Mouse (Mus musculus): ENCODE data around the gene Fam98a. TPM values are rescaled to one million over a fixed set of nuclear protein-coding genes. Genes with fewer than 3 reads are reported as not detected.

Fam98a gene
- 16.7 and 20.0 TPM in 2 replicates for polyA plus RNA-seq (2012; rRNA removed)

DNA sequence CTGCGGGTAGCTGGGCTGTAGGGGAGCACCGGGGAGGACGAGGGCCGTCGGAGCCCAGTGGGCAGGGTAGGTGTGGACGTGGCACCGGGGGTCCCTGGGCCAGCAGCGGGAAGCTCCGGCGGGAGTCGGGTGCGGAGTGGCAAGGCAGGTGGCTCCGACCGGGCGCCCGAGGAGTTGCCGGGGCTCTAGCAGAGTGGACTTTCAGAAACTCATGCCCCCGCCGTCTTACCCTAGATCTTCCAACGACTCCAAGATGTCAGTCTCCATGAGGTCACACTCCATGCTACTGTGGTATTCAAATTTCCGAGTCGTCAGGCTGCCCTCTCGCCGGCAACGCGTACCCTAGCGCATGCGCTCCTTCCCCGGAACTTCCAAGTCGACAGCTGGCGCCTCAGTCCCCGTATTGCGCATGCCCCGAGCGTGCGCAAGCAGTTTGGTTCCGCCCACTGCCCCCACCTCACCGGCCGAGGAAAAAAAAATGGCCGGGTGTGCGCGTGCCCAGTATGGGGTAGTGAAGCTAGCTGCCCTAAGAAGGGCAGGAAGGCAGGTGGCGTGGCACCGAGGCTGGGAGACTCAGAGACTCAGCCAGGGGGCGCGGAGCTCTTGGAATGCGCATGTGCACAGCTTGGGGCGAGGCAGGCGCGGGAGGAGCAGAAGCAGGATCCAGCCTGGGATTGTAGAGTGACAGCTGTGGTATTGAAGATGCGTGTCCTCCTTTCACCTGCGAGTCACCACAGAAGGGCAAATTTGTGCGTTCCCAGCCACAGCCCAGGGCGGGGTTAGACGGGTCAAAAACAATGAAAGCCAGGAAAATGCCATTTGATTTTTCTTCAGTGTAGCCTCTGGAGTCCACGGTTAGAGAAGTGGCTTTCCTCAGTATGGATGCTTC lies at the start of gene Fam98a:
Gene Fam98a, minus strand, starts transcription at position 435 of the 889 bp plus-strand sequence.
- peak; percentile 85 for TF ChIP-seq POLR2A (IDR thresholded peaks at IDR 0.05; ENCODE audit: control insufficient read depth, extremely low read depth, insufficient read depth, low read length, poor library complexity)
- peak; percentile 77 for TF ChIP-seq CTCF (IDR thresholded peaks at IDR 0.05; ENCODE audit: borderline replicate concordance, control insufficient read depth, extremely low read depth, insufficient read depth, low read length, poor library complexity)
- DNase-seq: peak; percentile 97
- Histone ChIP-seq H3K4me1 (replicated peaks; ENCODE audit: control insufficient read depth, insufficient read depth, low read length) (peaks cover 3% of the 10 kb centered on the region), H3K4me3 (ENCODE audit: control insufficient read depth, insufficient read depth, low read length) (peak within 1 kb of the TSS; percentile 73), H3K27ac (ENCODE audit: control insufficient read depth, insufficient read depth, low read length) (no peak within 1 kb of the TSS), H3K27me3 (ENCODE audit: control insufficient read depth, insufficient read depth, low read length) (no peaks in the 10 kb centered on the region), H3K36me3 (ENCODE audit: control insufficient read depth, insufficient read depth, low read length) (peaks cover 4% of the 10 kb centered on the region; the same call in 1 of the 2 replicates)
- WGBS: 1% methylated on average over 56 of the region's 56 CpGs

DNA sequence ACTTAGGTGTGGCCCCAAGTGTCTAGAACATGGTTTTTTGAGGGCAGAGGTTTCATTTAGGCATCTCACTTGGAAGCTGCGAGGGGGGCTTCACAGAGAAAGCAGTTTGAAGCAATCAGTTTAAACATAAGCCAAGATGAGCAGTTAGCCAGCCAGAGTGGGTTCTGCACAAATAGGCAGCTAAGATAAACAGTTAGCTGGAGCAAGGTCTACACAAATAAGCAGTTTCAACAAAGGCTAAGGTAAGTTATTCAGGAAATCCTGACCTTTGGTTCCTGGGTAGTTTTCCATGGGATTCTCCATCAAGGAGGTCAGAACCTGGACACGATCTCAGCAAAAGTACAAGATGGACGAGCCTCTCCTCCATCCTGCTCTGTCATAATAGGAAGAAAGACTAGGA lies 46.9 kb upstream of the Fam98a start:
- Histone ChIP-seq H3K4me3 (ENCODE audit: control insufficient read depth, insufficient read depth, low read length) (no peak overlapping the region), H3K27me3 (ENCODE audit: control insufficient read depth, insufficient read depth, low read length) (no peaks in the 10 kb centered on the region), H3K27ac (ENCODE audit: control insufficient read depth, insufficient read depth, low read length) (no peak overlapping the region), H3K36me3 (ENCODE audit: control insufficient read depth, insufficient read depth, low read length) (no peaks in the 10 kb centered on the region), H3K4me1 (replicated peaks; ENCODE audit: control insufficient read depth, insufficient read depth, low read length) (no peaks in the 10 kb centered on the region)
- no peak for DNase-seq
- no peak for TF ChIP-seq POLR2A (IDR thresholded peaks at IDR 0.05; ENCODE audit: control insufficient read depth, extremely low read depth, insufficient read depth, low read length, poor library complexity)
- no peak for TF ChIP-seq CTCF (IDR thresholded peaks at IDR 0.05; ENCODE audit: borderline replicate concordance, control insufficient read depth, extremely low read depth, insufficient read depth, low read length, poor library complexity)
- WGBS: 84% methylated on average over 3 of the region's 3 CpGs

DNA sequence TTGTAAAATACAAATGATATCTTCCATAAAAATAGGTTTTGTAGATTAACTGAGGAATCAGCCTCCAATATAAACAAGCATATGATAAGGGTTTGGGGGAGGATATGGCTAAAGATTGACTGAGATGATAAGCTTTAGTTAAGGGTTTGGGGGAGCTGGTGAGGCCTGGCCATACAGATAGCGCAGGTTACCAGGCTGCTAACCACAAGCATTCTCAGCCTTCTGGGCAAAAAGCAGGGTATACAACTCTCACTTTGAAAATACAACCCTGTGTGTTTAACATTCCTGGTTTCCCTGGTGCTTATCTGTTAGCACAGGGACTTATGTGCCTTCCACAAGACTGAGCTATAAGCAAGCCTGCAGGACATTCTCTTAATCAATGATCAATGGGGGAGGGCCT lies 31.0 kb upstream of the Fam98a start:
- Histone ChIP-seq H3K36me3 (ENCODE audit: control insufficient read depth, insufficient read depth, low read length) (no peaks in the 10 kb centered on the region), H3K27ac (ENCODE audit: control insufficient read depth, insufficient read depth, low read length) (no peak overlapping the region), H3K27me3 (ENCODE audit: control insufficient read depth, insufficient read depth, low read length) (no peaks in the 10 kb centered on the region), H3K4me3 (ENCODE audit: control insufficient read depth, insufficient read depth, low read length) (no peak overlapping the region), H3K4me1 (replicated peaks; ENCODE audit: control insufficient read depth, insufficient read depth, low read length) (no peaks in the 10 kb centered on the region)
- DNase-seq: no peak
- no peak for TF ChIP-seq CTCF (IDR thresholded peaks at IDR 0.05; ENCODE audit: borderline replicate concordance, control insufficient read depth, extremely low read depth, insufficient read depth, low read length, poor library complexity)
- no peak for TF ChIP-seq POLR2A (IDR thresholded peaks at IDR 0.05; ENCODE audit: control insufficient read depth, extremely low read depth, insufficient read depth, low read length, poor library complexity)
- WGBS: 69% methylated on average over 1 of the region's 1 CpGs

DNA sequence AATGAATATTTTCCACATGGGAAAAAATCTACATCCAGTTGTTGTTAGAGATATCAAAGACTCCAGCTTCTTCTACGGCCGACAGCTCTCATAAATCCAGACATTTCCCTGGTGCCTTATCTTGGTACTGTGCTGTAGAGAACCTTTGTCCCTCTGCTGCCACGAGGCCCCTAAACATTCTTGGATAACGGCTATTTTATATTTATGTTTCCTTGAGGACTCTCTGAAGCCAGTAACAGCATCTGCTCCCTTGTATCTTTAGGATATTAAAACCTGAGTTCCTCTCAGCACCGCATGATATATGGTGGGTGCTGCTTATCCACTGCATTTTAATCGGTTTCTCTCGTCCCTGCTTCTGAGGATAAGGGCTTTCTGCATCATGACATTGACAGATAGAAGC lies 23.9 kb upstream of the Fam98a start:
- TF ChIP-seq POLR2A (IDR thresholded peaks at IDR 0.05; ENCODE audit: control insufficient read depth, extremely low read depth, insufficient read depth, low read length, poor library complexity): no peak
- 86% methylated on average over 7 of the region's 7 CpGs for WGBS
- no peaks in the 10 kb centered on the region for H3K27me3 ChIP-seq (ENCODE audit: control insufficient read depth, insufficient read depth, low read length)
- DNase-seq: no peak
- H3K36me3 ChIP-seq (ENCODE audit: control insufficient read depth, insufficient read depth, low read length): no peaks in the 10 kb centered on the region
- no peak overlapping the region for H3K27ac ChIP-seq (ENCODE audit: control insufficient read depth, insufficient read depth, low read length)
- H3K4me1 ChIP-seq (replicated peaks; ENCODE audit: control insufficient read depth, insufficient read depth, low read length): no peaks in the 10 kb centered on the region
- H3K4me3 ChIP-seq (ENCODE audit: control insufficient read depth, insufficient read depth, low read length): no peak overlapping the region

DNA sequence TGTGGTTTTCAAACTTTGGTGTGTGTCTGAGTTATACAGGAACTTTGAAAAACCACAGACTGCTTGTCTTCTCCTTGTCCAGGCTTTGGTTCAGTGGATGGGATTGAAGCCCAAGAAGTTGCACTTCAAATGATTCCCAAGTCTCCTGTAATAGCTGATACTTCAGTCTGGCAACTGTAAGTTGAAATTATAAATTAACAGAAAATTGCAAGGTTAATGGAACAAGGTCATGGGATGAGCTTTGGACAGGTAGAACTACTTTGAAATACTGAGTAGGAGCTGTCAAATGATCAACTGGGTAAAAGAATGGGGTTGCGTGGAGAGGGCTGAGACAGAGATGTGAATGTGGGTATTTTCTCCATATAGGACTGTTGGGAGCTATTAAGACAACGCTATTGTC lies 6.3 kb upstream of the Fam98a start:
- Histone ChIP-seq H3K27ac (ENCODE audit: control insufficient read depth, insufficient read depth, low read length) (no peak overlapping the region), H3K27me3 (ENCODE audit: control insufficient read depth, insufficient read depth, low read length) (no peaks in the 10 kb centered on the region), H3K4me3 (ENCODE audit: control insufficient read depth, insufficient read depth, low read length) (no peak overlapping the region), H3K36me3 (ENCODE audit: control insufficient read depth, insufficient read depth, low read length) (no peaks in the 10 kb centered on the region), H3K4me1 (replicated peaks; ENCODE audit: control insufficient read depth, insufficient read depth, low read length) (no peaks in the 10 kb centered on the region)
- no peak for DNase-seq
- WGBS: 98% methylated on average over 2 of the region's 2 CpGs
- TF ChIP-seq POLR2A (IDR thresholded peaks at IDR 0.05; ENCODE audit: control insufficient read depth, extremely low read depth, insufficient read depth, low read length, poor library complexity) (no peak), CTCF (IDR thresholded peaks at IDR 0.05; ENCODE audit: borderline replicate concordance, control insufficient read depth, extremely low read depth, insufficient read depth, low read length, poor library complexity) (no peak)

DNA sequence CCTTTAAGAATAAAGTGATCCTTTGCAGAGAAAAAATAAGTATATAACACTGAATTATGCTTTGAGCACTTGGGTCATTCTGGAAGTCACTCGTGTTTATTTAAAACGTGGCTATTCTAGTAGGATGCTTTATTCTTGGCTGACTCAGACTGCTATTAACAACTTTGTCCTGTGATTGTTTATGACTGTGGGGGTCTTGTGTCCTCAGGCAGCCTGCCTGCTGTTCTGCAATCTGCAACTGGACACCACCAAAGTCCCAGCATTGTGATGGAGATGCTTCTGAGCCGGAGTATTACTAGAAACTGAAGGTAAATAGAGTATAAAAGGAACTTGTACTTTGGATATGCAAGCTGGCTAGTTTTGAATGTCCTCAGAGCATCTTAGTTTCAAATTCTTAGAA lies 5.3 kb upstream of the Fam98a start:
- DNase-seq: no peak
- 85% methylated on average over 3 of the region's 3 CpGs for WGBS
- Histone ChIP-seq H3K27me3 (ENCODE audit: control insufficient read depth, insufficient read depth, low read length) (no peaks in the 10 kb centered on the region), H3K36me3 (ENCODE audit: control insufficient read depth, insufficient read depth, low read length) (no peaks in the 10 kb centered on the region), H3K27ac (ENCODE audit: control insufficient read depth, insufficient read depth, low read length) (no peak overlapping the region), H3K4me1 (replicated peaks; ENCODE audit: control insufficient read depth, insufficient read depth, low read length) (no peaks in the 10 kb centered on the region), H3K4me3 (ENCODE audit: control insufficient read depth, insufficient read depth, low read length) (no peak overlapping the region)
- TF ChIP-seq POLR2A (IDR thresholded peaks at IDR 0.05; ENCODE audit: control insufficient read depth, extremely low read depth, insufficient read depth, low read length, poor library complexity): no peak
- no peak for TF ChIP-seq CTCF (IDR thresholded peaks at IDR 0.05; ENCODE audit: borderline replicate concordance, control insufficient read depth, extremely low read depth, insufficient read depth, low read length, poor library complexity)

Measured in thymus, adult 2 months (tissue).